Mouse (Mus musculus) C2C12 (cell line): ENCODE data around the gene Pid1. TPM values are rescaled to one million over a fixed set of nuclear protein-coding genes. Genes with fewer than 3 reads are reported as not detected.

Source experiments
- H3K27me3 ChIP-seq: one replicate; pipeline ENCODE4 v1.6.1; 2011; ENCODE audit not compliant: control insufficient read depth, insufficient read depth, insufficient read length
- H3K36me3 ChIP-seq: one replicate; pipeline ENCODE4 v1.6.1; 2011; ENCODE audit not compliant: control insufficient read depth, insufficient read depth
- H3K4me3 ChIP-seq: one replicate; pipeline ENCODE4 v1.5.1; 2011; ENCODE audit warnings: mild to moderate bottlenecking, control low read depth; ENCODE audit not compliant: poor library complexity, insufficient read depth, severe bottlenecking
- H3K79me2 ChIP-seq: one replicate; pipeline ENCODE4 v1.6.1; 2011; ENCODE audit not compliant: control insufficient read depth, insufficient read depth
- H3K79me3 ChIP-seq: one replicate; pipeline ENCODE4 v1.6.1; 2011; ENCODE audit warnings: low read depth, control low read depth
- H3ac ChIP-seq: one replicate; pipeline ENCODE3; 2011; ENCODE audit warnings: low read depth; ENCODE audit not compliant: control insufficient read depth, insufficient read length
- CEBPB ChIP-seq: IDR thresholded peaks from one replicate; pipeline ENCODE4 v1.6.1; 2011; ENCODE audit warnings: low read depth, mild to moderate bottlenecking, control low read depth, moderate library complexity
- CTCF ChIP-seq: IDR thresholded peaks from one replicate; pipeline ENCODE4 v1.5.1; 2011; ENCODE audit not compliant: control insufficient read depth, insufficient read depth, insufficient read length
- FOSL1 ChIP-seq: IDR thresholded peaks from one replicate; pipeline ENCODE4 v1.8.0; 2011; ENCODE audit warnings: mild to moderate bottlenecking, low read length; ENCODE audit not compliant: poor library complexity, insufficient read depth, severe bottlenecking
- MAX ChIP-seq: IDR thresholded peaks from one replicate; pipeline ENCODE4 v1.6.1; 2011; ENCODE audit warnings: mild to moderate bottlenecking, control low read depth
- MYOD1 ChIP-seq: IDR thresholded peaks from one replicate; pipeline ENCODE4 v1.6.1; 2011; ENCODE audit warnings: low read depth; ENCODE audit not compliant: control insufficient read depth, insufficient read length
- MYOG ChIP-seq: IDR thresholded peaks from one replicate; pipeline ENCODE4 v1.6.1; 2011; ENCODE audit not compliant: control insufficient read depth, insufficient read length; ENCODE audit errors: extremely low read depth
- USF1 ChIP-seq: IDR thresholded peaks from one replicate; pipeline ENCODE4 v1.6.1; 2011; ENCODE audit warnings: low read depth, mild to moderate bottlenecking, control low read depth, moderate library complexity
- polyA plus RNA-seq: library from polyadenylated mRNA; unstranded; fragments of >200 nt; fragmentation: generic; extraction: Trizol; gene quantifications from one replicate; pipeline ENCODE4 v1.2.1, GENCODE M21; 2012; ENCODE audit warnings: missing spikeins

Pid1 gene
- polyA plus RNA-seq, 1 experiment: 0.21 TPM

DNA sequence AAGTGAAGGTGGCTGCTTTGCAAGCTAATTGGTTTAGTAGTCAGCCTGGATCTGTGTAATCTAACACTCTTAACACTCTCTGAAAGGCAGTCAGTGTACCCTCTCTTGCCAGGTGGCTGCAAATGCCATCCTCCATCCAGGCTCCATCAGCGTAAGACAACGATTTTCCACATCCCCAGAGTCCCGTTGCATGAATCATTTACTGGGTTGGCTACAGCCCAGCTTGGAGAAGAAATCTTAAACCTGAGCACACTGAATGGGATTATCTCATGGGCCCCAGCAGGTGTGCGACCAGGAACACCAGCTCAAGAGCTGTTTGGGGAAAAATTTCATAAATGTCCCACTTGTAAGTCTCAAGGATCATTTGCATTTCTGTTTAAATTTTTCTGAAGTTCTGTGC is 23.6 kb upstream of the Pid1 start:
- Histone ChIP-seq H3K79me2 (no peaks in the 10 kb centered on the region), H3K4me3 (no peak overlapping the region), H3K27me3 (no peaks in the 10 kb centered on the region), H3K79me3 (no peaks in the 10 kb centered on the region), H3ac (no peak overlapping the region), H3K36me3 (no peaks in the 10 kb centered on the region)
- TF ChIP-seq MYOG (no peak), USF1 (no peak), MAX (no peak), FOSL1 (no peak), CEBPB (no peak), MYOD1 (no peak), CTCF (no peak)

DNA sequence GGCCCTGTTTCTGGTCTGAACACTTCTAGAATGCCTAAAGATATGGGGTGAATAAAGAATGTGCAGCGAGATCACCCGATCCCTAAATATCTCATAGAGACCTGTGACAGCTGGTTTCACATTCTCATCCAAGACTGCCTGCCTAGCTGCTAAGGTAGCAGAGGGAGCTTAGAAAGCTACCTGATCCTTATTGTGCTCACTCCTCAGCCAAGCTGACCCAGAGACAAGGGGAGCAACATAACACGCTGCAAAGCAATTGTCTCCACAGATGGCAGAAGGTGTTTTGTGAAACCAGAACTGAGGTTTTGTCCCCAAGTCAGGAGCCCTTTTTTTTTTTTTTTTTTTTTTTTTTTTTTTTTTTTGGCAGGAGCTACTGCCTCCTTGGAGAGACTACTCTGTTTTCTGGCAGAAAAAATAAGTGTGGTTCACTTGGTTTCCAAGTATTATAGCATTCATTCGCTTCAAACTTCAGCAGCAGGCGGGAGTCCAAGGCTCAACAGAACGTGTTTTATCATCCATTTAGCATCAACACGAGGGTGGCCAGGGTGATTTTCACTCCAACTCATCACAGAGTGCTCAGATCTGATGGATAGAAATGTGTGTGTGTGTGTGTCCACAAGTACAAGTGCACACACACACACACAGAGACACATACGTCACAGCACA is 22.6 kb upstream of the Pid1 start:
- TF ChIP-seq FOSL1 (no peak), MAX (no peak), CEBPB (no peak), MYOD1 (no peak), USF1 (no peak), CTCF (no peak), MYOG (no peak)

DNA sequence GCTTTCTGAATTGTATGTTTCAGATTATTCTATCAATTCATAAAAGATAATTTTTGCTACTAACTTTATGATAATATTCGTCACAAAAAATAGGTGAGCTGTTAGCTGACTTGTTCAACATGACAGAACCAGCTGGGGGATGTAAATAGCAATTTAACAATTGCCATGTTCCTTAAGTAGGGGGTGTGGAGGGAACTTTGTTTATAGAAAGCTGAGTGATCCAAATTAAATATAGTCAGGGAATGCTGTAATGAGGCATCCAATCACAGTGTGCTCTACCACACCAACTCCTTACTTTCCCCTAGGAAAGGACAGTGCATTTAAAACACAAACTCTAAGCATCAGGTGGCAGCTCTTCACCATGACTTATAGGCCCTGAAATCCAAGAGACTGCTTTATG is 18.7 kb upstream of the Pid1 start:
- no peak overlapping the region for H3K4me3 ChIP-seq
- H3K36me3 ChIP-seq: no peaks in the 10 kb centered on the region
- TF ChIP-seq MAX (no peak), USF1 (no peak), CEBPB (no peak), FOSL1 (no peak), CTCF (no peak), MYOG (no peak), MYOD1 (no peak)
- no peak overlapping the region for H3ac ChIP-seq
- no peaks in the 10 kb centered on the region for H3K79me2 ChIP-seq
- no peaks in the 10 kb centered on the region for H3K27me3 ChIP-seq
- H3K79me3 ChIP-seq: no peaks in the 10 kb centered on the region

More for the DNA sequence above, 22.6 kb upstream of the Pid1 start:
- Histone ChIP-seq H3K4me3 (no peak overlapping the region), H3K36me3 (no peaks in the 10 kb centered on the region), H3K27me3 (no peaks in the 10 kb centered on the region), H3K79me2 (no peaks in the 10 kb centered on the region), H3K79me3 (no peaks in the 10 kb centered on the region), H3ac (no peak overlapping the region)

DNA sequence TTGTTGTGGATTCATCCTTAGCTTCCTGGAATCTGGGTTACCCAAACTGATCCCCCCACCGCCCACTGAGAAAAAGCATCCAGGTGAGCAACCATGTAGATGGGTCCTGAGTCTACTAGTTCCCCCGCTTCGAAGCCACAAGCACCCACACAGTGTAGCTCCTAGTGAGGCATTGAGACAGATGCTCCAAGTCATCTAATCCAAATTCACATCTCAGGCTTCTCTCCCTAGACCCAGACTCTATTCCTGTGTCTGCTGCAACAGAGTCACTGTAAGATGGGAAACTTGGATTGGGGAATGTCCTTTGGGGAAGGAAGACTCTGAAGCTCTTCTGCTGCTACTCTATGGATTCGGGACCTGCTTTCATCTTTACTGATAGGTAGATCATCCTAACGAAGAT is 18.1 kb upstream of the Pid1 start:
- no peak overlapping the region for H3K4me3 ChIP-seq
- no peak overlapping the region for H3ac ChIP-seq
- H3K79me2 ChIP-seq: no peaks in the 10 kb centered on the region
- H3K79me3 ChIP-seq: no peaks in the 10 kb centered on the region
- no peaks in the 10 kb centered on the region for H3K27me3 ChIP-seq
- no peak for TF ChIP-seq CTCF
- no peak for TF ChIP-seq MAX
- no peak for TF ChIP-seq MYOG
- no peak for TF ChIP-seq FOSL1
- no peak for TF ChIP-seq USF1
- no peak for TF ChIP-seq CEBPB
- no peak for TF ChIP-seq MYOD1
- no peaks in the 10 kb centered on the region for H3K36me3 ChIP-seq

DNA sequence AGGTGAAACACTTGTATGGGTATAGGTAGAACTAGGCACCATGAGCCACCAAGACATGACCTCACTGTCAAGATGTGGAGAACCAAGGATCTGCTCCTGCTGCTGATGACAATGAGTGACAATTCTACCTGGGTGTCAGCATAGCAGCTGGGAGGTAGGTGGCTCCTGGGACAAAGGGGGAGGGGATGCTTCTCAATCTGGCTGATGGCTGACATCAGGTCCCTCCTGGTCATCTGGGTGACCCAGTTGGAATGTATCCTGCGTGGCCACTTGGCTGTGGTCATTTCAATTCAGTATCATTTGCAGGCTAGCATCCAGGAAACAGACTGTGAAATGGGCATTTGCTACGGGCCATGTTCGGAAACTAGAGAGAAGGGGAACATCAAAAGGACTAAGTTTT is 16.9 kb upstream of the Pid1 start:
- Histone ChIP-seq H3ac (no peak overlapping the region), H3K4me3 (no peak overlapping the region), H3K79me3 (no peaks in the 10 kb centered on the region), H3K36me3 (no peaks in the 10 kb centered on the region), H3K27me3 (no peaks in the 10 kb centered on the region), H3K79me2 (no peaks in the 10 kb centered on the region)
- TF ChIP-seq CTCF (no peak), FOSL1 (no peak), MYOD1 (no peak), MYOG (no peak), CEBPB (no peak), MAX (no peak), USF1 (no peak)

DNA sequence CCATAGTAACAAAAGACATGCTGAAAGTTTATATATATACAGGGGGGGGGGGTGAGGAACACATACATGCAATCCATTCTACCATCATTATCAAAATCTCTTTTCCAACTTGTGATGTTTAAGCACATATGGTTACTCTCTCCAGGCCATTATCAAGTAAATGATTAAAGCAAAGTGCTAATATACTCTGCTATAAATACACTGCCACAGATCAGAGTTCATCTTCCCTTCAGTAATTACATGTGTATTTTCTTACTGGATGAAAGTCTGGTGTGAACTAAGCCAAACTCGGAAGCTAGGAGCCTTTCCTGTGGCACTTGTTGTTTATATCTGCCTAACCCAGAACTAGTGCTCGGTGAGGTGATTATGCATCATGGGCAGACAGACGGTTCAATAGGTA is 3.8 kb upstream of the Pid1 start:
- no peaks in the 10 kb centered on the region for H3K79me2 ChIP-seq
- no peak overlapping the region for H3K4me3 ChIP-seq
- no peaks in the 10 kb centered on the region for H3K36me3 ChIP-seq
- H3K79me3 ChIP-seq: no peaks in the 10 kb centered on the region
- no peak for TF ChIP-seq MAX
- no peak for TF ChIP-seq USF1
- no peak for TF ChIP-seq CEBPB
- TF ChIP-seq CTCF: no peak
- TF ChIP-seq MYOD1: no peak
- no peak for TF ChIP-seq MYOG
- no peak for TF ChIP-seq FOSL1
- H3K27me3 ChIP-seq: no peaks in the 10 kb centered on the region
- no peak overlapping the region for H3ac ChIP-seq
